Mouse (Mus musculus) brain, adult 10 weeks (tissue): ENCODE measurements around the gene Adcy9. TPM values are rescaled to one million over a fixed set of nuclear protein-coding genes. Genes with fewer than 3 reads are reported as not detected.

ENCODE experiments used
- polyA plus RNA-seq: library from polyadenylated mRNA; stranded (reverse); fragments of 350-450 nt; fragmentation: Illumina TruSeq; extraction: RNeasy Lipid Tissue Mini Kit (QIAGEN cat#74804); gene quantifications from one replicate; pipeline ENCODE4 v1.2.3, GENCODE M21; 2015; ENCODE audit warnings: low read depth, low replicate concordance

Adcy9 gene
- polyA plus RNA-seq: 28.0 TPM

DNA sequence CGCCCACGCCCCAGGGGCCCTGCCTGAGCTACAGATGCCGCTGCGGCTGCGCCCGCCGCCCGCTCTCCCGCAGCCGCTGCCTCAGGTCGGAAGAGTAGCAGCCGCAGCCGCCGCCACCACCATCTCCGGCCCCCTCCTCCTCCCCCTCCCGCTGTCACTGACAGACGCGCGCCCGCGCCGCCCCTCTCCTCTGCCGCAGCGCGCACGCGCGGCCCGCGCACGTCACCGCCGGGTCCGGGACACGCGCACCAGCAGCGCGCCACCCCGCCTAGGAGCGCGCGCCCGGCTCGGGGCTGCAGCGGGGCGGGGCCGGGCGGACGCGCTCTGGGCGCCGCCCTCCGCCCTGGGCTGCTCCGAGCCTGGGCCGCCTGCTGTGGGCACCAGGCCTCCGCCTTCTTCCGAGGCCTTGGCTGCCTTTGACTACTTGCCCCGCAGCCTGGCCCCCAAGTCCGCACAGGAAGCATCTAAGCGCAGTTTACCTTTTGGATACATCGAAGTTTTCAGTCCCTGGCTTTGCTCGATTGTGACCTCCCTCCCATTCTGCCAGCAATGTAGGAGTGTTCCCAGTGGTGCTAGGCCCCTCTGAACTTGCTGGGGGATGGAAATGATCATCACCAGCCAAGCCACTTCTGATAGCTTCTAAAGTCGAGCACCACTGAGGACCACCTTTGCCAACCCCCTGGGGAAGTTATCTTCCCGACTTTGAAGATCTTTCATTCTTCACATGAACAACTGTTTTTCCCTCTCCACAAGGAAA, at the start of gene Adcy9:
Adcy9 (minus strand) TSS at position 201 of the 757 bp plus-strand sequence.

Other genes starting within 250 kb of the Adcy9 start
- 13.9 TPM for gene Crebbp, start 206.5 kb downstream of the Adcy9 start, polyA plus RNA-seq
- gene Srl, start 121.3 kb upstream of the Adcy9 start, polyA plus RNA-seq: 14.6 TPM
- 2.7 TPM for gene Tfap4, start 139.4 kb upstream of the Adcy9 start, polyA plus RNA-seq
- gene Glis2, start 174.2 kb upstream of the Adcy9 start, polyA plus RNA-seq: 8.2 TPM
- 135 TPM for gene Pam16, start 204.5 kb upstream of the Adcy9 start, polyA plus RNA-seq
- 9.1 TPM for gene Vasn, start 219.4 kb upstream of the Adcy9 start, polyA plus RNA-seq
- gene Dnaja3, start 219.5 kb upstream of the Adcy9 start, polyA plus RNA-seq: 62.1 TPM